Mouse (Mus musculus): ENCODE results near the gene Tmem106c.
A peak's percentile ranks its signal among the peaks of the same experiment; 100 is the strongest.

The Tmem106c gene

DNA sequence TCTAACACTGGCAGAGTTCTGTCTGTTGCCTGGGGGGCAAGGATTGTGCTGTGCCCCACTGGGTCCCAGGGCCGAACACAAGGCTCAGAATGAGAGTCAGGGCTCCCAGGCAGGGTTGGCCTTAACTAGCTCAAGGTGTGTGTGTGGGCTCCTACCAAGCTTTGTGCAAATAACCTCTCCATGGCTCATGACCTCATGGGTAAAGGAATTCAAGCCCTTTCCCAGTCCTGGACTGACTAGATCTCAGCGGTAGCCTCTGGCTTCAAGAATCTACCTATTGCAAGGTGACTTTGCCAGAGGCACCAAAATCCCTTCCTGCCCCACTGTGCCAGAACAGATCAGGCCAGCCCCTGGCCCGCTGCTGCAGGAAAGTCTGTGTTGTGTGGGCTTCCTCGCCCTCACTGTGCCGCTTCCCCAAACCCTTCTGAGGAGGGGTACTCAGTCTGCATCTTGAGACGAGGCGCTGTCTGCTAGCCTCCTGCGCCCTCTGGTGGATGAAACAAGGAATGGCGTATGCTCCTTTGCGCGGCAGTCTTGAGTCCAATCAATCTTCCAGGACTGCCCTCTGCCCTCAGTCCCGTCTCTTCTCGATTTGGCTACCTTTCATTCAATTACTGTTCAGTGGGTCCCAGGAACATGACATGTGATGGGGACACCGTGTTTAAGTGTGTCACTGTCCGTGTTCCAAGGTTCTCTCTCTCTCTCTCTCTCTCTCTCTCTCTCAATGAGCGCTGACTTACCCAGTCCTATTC is 11.7 kb upstream of the Tmem106c start:
- peak; percentile 70 for DNase-seq (ENCODE audit: low read depth, low spot score)

DNA sequence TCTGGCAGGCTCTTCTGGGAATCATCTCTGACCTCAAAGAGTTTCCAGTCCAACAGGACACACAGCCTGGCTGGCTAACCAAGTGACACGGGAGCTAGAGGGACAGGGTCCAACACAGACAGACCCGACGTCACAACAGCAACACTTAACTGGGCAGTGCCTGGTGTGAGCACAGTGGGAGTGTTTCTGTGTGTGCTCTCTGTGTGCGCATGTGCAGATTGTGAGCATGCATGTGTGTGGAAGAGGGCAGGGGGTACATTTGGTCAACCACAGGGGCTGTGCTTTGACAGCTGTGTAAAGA is 11.2 kb upstream of the Tmem106c start:
- DNase-seq (ENCODE audit: low read depth, low spot score): no peak

DNA sequence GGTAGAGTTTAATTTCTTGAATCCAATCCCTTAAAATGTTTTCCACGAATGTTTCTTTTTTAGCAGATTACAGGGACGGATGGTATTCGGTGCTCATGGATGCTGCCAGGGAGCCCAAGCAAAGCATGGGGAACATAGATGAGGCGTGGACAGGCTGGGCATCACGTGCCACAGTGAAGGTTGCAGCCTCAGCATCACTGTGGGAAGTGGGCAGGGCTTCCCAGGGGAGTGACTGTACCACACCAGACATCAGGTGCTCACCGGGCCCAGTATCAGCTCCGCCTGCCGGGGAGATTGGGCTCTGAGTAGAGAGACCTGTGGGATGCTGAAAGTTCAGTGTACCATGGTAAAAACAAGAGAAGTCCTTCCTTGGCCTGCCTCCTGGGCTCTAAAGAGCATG is 9.3 kb upstream of the Tmem106c start:
- DNase-seq (ENCODE audit: low read depth, low spot score): no peak

DNA sequence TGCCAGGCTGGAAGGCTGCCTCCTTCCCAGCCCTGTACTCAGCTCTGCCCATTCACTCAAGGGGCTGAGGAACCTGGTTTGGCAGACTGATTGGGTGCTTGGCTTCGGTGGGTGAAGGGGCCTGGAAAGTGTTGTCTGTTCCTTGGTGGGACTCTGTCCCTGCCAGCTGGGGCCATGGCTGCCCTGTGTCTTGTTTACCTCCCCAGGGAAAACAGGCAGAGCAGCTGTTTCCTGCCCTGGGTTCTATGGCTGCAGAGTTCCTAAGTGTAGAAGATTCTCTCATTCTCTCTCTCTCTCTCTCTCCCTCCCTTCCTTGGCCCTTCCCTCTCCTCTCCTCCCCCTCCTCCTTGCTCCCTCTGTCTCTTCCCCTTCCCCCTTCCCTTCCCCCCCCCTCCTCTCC is 8.7 kb upstream of the Tmem106c start:
- no peak for DNase-seq (ENCODE audit: low read depth, low spot score)

DNA sequence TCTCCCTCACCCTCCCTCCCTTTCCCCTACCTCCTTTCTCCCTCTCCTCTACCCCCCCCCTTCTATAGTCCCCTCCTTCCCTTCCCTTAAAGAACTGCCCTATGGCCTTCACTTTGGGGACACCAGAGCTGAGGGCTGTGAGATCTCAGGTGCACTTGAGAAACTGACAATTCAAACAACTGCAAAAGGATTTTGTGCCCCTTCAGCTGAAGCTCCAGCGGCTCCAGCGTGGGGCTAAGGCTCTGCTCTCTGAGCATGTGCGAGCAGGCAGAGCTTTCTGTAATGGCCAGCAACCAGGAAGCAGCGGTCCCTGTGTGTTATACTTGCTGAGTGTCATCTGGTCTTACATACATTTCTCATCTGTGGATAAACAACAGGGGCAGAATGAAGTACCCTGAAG is 8.3 kb upstream of the Tmem106c start:
- DNase-seq (ENCODE audit: low read depth, low spot score): no peak

DNA sequence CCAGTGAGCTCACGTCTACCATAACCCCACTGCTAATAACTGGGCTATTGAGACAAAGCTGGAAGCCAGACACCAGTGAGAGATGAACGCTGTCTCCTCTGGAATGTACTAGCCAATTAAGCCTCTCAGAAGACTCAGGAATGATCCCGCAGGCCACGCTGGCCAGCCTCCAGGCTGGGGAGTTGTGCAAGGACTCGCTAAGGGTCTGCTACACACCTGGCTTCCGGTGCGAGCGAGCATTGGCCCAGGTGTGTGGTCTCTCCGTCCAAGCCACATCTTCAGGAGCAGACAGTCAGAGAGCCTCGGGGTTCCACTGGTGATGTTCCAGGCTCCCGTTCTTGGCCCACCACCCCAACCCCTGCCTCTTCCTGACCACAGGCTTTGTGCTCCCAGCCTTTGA is 7.6 kb upstream of the Tmem106c start:
- no peak for DNase-seq (ENCODE audit: low read depth, low spot score)

DNA sequence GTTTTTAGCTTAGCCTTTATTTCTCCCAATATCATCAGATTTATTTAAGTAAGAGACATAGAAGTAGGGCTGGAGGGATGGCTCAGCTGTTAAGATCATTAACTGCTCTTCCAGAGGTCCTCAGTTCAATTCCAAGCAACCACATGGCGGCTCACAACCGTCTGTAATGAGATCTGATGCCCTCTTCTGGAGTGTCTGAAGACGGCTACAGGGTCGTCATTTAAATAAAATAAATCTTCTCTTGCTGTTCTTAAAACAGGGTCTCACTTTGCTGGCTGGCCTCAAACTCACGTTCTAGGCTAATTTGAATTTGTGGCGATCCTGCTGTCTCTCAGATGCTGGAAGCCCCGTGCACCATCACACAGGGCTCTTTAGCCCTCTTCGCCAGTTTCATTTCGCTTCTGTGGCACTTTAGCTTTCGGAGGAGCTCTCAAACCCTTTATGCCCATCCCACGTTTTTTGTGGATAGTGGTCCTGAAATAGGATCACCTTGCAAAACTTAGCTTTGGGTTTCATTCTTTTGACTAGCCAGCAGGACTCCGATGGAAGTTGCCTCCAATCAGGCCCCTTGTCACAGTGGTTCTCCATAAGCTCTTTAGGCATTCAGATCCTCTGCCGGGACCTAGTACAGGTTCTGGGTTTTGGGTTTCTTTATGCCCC is 541 bp upstream of the Tmem106c start:
- DNase-seq (ENCODE audit: low read depth, low spot score): no peak

DNA sequence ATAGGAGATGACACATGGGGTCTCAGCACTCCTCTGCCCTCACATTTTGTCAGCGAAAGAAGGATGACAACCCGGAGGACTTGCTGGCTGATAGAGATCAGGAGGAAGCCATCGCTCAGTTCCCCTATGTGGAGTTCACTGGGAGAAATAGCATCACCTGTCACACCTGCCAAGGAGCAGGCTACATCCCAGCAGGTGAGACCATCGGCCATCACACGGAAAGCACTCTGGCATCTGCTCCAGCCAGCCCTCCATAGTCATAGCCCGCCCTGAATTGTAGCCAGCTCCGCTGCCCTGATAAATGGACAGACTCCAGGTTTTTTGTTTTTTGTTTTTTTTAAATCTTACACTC is 812 bp downstream of the Tmem106c start:
- DNase-seq (ENCODE audit: low read depth, low spot score): no peak

DNA sequence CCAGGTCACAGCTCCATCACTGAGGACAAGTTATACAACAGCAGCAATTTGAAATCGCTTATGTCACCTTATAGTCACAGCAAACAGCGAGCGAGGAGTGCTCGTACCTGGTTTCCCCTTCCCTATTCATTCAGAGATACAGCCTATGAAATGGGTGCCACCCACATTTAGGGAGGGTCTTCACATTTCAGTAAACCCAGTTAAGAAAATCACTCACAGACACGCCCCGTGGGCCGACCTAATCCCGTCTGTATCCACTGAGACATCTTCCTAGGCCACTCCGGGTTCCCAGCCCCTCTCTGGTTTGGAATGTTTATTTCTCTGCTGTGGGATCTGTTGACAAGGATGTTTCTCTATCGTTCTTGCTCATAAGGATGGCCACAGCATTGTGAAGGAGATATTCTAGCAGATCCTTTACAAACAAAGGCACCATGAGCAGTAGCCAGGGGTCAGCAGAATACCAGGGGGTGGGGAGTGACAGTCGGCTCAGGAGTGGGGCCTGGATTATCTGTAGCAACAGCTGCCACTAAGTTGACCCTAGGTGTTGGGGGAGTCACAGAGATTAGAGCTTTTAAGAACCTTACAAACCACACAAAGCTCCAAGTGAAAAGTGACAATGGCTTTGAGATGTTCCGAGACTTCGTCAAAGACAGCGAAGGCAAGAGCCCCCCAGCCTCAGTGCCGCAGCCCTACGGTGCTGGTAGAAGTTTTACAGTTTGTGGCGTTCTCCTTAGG is 1.5 kb downstream of the Tmem106c start:
- no peak for DNase-seq (ENCODE audit: low read depth, low spot score)

DNA sequence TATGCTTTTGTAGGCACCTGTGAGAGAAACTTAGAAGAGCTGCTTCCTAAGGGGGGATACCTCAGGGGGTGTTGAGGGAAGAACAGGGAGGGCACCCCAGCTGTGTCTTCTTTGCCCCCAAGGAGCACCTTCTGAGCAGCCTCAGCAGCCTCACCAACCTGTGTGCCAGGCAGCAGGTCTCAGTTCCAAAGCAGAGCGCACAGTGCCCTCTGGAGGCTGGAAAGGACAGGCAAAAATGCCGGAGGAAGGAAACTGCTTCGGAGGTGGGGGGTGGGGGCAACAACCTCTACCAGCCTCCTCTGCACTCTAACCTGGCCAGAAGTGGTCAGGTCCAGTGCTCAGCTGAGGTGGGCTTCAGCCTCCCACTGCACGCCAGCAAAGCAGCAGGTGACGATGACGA is 6.3 kb downstream of the Tmem106c start:
- DNase-seq (ENCODE audit: low read depth, low spot score): no peak

DNA sequence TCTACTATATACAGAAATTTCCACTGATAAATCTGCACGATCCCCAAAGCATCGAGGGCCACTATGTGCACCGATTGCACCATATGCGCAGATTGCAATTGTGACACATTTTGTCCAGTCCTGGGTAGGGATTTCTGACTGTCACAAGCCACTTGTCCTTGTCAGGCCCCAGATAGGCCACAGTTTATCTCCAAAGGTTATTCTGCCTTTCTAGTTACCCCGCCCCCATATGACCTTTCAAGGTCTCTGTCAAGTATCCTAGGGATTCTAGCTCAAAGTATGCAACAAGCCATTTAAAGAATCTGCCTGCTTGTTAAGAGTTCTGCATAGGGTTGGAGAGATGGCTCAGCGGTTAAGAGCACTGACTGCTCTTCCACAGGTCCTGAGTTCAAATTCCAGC is 8.6 kb downstream of the Tmem106c start:
- DNase-seq (ENCODE audit: low read depth, low spot score): no peak

DNA sequence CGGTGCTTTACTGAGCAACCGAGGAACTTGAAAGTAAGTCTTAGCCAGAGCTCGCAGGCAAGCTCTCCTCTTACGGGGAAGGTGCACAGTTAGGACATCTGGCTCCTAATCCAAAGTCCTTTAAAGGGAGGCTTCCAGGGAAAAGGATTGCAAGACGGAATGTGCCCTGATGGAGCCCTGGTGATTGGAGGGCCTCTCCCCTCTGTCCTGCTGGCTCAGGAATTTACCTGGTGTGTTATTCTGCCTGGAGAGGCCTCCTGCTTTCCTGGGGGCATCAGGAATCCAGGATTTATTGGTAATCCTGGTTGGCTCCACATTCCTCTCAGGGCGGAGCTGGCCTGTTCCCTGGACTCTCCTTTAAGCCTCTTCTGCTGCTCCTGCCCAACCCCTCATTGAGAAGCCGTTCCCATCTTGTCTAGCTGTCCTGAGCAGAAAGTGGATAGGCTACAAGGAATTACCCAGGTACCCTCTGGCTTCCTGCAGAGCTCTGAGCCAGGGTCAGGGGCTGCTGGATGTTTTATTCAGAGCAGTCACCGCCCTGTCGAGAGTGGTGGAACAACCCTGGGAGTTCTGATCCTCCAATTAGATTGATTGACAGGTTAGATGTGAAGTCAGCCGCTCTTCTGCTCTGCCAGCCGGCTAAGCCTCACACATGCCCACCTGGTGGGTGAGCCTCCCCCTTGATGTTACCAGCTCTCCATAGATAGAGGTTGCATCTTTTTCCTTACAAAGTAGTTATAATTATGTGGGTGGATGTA is 9.4 kb downstream of the Tmem106c start:
- no peak for DNase-seq (ENCODE audit: low read depth, low spot score)

DNA sequence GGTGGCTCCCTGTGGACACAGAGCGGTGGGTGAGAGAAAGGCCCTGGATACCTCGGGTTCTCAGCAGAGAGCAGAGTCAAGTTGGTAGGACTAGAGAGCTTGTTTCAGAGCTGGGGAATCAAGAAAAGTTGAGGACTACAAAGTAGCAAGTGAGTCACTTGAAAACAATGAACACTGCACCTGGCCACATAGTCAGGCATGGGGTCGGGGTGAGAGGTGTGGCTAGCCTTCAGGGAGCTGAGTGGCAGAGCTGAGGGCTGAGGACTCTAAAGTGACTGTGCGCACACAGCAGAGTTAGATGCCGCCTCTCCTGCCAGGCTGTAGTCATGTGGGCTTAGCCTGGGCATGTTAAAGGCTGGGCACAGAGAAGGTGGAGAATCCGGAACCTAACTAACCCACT is 17.6 kb downstream of the Tmem106c start:
- DNase-seq (ENCODE audit: low read depth, low spot score): no peak

DNA sequence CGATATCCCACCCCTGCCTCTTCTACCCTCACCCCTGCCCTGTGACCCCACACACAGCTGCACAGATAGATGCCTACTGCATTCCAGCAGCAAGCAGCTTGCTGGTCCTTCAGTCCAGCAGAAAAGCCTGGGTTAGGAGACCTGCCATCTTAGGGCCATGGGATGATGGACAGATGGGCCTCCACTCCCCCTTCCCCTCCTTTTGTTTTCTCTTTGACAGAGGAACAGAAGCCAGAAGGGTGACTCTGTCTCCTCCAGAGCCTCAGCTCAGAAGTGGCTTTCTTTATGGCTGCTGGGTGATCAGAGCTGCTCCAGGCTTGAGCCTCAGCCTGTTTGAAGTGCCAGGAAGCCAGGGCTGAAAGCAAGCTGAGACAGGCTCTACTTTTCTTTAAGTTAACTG is 25.5 kb downstream of the Tmem106c start:
- DNase-seq (ENCODE audit: low read depth, low spot score): no peak

DNA sequence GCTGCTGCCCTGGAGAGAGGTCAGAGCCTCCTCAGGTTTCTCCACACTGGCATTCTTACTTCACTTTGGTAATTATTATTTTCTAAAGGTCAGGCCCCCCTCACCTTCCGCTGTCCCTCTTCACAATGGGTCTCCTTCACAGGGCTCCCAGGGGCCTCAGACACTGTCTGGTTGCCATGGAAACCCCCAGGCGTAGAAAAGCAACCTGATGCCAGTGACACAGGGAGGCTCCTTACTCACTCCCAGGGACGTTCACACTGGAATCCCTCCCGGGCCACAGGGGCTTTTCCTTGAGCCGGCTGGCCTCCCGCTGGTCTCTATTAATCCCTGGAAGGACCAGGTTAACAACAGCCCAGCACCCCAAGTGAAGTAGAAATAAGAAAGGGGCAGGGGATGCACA is 26.1 kb downstream of the Tmem106c start:
- DNase-seq (ENCODE audit: low read depth, low spot score): no peak

DNA sequence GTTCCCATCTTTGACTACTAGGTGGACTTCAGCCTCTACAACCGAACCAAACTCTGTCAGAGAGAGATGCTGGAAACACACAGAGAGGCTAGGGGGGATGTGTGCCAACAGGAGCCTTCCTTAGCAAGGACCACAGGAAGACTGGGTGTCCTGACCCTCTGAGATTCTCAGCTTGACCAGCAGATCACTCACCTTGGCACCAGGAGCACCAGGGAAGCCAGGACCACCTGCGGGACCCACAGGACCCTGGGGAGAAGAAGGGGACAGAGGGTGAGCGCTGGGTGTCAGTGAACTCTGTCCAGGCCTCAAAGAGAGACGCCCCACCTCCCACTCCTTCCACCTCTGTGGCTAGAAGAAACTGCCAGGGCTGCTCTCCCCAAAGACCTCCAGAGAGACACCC is 26.7 kb downstream of the Tmem106c start:
- no peak for DNase-seq (ENCODE audit: low read depth, low spot score)

DNA sequence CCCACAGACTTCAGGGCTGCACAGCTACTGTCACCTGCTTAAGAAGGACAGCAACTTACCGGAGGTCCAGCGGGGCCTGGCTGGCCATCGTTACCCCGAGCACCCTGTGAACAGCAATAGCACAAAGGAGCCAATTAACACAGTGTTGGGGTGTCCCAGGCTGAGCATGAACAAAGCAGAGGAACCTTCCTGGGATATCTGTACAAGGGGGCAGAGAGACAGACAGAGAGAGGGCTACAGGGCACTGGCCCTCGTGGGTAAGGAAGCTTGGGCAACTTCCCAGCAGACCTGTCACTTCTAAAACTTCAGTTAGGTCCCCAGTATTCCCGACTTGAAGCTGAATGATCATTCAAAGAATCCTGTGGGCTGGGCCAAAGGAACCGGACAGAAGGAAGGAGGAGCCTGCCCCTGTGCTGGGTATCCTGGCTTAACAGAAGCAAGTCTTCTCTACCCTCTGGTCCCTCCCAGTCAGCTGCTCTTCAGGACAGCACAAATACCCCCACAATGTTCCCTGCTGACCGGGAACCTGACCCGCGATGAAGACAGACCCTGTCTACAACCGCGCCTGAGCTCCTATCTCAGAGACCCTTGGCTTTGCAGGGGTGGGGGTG is 27.4 kb downstream of the Tmem106c start:
- no peak for DNase-seq (ENCODE audit: low read depth, low spot score)

DNA sequence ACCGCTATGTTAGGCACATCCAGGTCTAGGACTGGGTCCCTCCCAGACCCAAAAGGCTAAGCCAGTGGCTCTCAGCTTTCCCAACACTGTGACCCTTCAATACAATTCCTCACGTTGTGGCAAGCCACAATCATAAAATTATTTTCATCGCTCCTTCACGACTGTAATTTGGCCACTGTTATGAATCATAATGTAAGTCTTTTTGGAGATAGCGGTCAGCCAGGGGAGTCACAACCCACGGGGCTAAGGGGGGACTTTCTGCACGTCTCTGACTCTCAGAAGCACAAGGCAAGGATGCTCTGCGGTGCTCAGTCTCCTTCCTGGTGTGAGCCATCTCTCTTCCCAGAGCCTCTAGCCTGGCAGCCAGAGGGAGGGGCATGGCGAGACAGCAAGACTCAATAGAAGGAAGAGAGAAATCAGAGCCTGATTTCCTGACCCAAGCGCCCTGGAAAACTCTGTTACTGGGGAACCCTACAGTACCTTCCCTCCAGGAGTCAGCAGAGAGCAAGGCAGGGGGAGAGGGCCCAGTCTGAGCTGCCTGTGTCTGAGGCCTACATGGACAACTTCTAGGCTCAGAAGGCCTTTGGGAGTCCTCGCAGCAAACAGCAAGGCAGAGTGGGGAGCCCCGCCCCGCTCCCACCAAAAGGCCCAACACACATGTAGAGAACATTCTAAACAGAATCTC is 28.2 kb downstream of the Tmem106c start:
- DNase-seq (ENCODE audit: low read depth, low spot score): no peak

DNA sequence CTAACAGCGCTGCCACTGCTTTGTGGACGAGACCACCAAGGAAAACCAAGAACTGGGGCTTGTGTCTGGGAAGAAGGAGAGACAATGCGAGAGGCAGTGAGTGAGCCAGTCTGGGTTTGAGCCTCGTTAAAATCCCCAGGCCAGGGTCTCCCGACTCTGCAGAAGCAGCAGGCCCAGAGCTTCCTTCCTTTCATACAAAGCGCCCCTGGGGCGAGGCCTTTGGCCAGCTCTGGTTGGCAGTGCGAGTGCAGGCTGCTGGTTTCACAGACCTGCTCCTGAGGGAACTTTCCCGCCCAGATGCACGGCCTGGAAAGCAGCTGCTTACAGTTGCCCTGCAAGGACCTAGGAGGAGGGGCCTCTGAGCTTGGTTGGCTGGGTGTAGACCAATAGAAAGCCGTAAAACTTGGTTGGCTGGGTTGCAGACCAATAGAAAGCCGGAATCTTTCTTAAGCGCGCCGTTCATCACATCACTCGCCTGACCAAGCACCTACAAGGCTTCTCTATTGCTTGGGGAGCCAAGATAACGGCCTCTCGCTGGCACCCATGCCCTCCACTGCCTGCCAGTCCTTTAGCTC is 28.8 kb downstream of the Tmem106c start:
- DNase-seq (ENCODE audit: low read depth, low spot score): peak; percentile 67

DNA sequence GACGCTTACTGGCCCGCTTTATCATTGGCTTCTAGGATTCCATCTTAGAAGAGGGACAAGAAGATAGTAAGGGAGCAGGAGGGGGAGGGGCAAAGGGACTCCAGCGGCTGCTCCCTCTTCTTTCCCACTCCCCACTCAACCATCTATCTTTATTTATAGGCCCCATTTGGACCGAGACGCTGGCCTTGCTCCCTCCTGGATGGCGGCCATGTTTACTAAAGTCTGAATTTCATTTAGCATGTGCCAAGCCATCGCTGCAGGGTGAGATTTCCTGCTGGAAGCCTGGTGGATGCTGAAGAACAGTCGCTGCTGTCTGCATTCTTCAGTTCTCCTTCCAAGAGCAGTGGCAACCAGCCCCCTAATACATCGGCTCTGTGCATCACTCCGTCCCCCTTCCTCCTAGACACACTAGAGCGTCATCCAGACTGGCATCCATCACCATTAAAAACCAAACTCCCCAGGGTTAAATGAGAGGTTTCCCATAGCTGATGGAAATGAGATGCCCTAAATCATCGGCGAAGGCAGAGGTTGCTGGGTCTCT is 32.8 kb downstream of the Tmem106c start:
- no peak for DNase-seq (ENCODE audit: low read depth, low spot score)

DNA sequence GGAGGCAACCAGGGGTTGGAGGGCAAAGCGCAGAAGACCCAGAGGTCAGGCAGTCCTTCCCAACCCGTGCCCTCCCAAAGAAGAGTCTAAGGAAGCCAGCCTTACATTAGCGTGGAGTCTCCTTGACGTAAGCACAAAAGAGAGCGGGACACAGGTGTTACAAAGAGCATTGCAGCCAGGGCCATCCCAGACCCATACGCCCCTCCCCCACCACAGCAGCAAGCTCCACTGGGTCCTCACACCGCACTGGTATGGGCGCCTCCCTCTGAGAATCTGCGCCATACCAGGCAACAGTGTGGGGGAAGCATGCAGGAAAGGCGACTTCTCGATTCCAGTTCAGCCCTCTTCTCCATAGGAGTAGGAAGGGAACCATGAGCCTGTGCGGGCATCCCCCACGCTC is 35.5 kb downstream of the Tmem106c start:
- DNase-seq (ENCODE audit: low read depth, low spot score): no peak
